In the genomic region with DNA sequence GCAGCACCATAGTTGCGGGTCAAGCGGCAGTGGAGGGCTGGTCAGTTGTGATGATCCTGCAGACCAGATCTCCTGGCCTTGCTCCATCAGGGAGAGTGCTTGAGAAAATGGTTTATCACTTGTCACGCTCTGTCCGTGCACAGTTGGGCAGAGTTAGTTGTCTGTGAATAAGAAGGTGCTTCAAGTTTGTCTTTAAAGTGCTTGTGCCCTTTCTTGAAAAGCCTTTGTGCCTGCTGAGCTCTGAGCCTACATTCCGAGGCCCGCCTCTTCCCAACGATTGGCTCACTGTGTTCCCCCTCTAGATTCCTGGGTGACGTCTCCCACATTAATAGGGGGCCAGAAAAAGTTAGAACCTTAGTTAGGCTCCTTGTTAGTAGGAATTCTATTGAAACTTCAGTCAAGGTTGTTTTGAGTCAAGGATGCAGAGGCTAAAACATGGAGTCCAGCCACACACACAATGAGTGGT, we compare ENCODE assay signal across 1 mouse cellular context.
A peak's percentile ranks its signal among the peaks of the same experiment; 100 is the strongest.
TF ChIP-seq lines count a peak whose summit lies in the region.

No protein-coding gene starts in this region.

TF ChIP-seq in MEL, 35 proteins besides CTCF, POLR2A, EP300 and RAD21 (continued from another document):
- TF ChIP-seq ZMIZ1 (IDR thresholded peaks at IDR 0.05; ENCODE audit: low read depth, low read length) (no peak), MXI1 (IDR thresholded peaks at IDR 0.05; ENCODE audit: low read depth, low read length) (peak; percentile 65), USF2 (IDR thresholded peaks at IDR 0.05; ENCODE audit: borderline replicate concordance in 1 of 2, insufficient read depth in 1 of 2, low read depth in 1 of 2, low read length in 2 of 2) (no peak), POLR2AphosphoS5 (IDR thresholded peaks at IDR 0.05; ENCODE audit: borderline replicate concordance, low read depth, low read length) (no peak), RCOR1 (IDR thresholded peaks at IDR 0.05; ENCODE audit: low read depth, low read length) (no peak), USF1 (IDR thresholded peaks at IDR 0.05; ENCODE audit: low read depth, low read length) (no peak), ZC3H11A (IDR thresholded peaks at IDR 0.05; ENCODE audit: low read depth, low read length) (no peak), SIN3A (IDR thresholded peaks at IDR 0.05; ENCODE audit: low read length) (peak; percentile 42; the same call in 1 of the 2 replicates)
